Mouse (Mus musculus): ENCODE data around the gene Mfap3. TPM values are rescaled to one million over a fixed set of nuclear protein-coding genes. Genes with fewer than 3 reads are reported as not detected.
A peak's percentile ranks its signal among the peaks of the same experiment; 100 is the strongest.

Gene Mfap3
- polyA plus RNA-seq (2016; fragmentation: Nextera tagmentation; extraction: Ambion mirVana): 57.8 and 57.9 TPM in 2 replicates

DNA sequence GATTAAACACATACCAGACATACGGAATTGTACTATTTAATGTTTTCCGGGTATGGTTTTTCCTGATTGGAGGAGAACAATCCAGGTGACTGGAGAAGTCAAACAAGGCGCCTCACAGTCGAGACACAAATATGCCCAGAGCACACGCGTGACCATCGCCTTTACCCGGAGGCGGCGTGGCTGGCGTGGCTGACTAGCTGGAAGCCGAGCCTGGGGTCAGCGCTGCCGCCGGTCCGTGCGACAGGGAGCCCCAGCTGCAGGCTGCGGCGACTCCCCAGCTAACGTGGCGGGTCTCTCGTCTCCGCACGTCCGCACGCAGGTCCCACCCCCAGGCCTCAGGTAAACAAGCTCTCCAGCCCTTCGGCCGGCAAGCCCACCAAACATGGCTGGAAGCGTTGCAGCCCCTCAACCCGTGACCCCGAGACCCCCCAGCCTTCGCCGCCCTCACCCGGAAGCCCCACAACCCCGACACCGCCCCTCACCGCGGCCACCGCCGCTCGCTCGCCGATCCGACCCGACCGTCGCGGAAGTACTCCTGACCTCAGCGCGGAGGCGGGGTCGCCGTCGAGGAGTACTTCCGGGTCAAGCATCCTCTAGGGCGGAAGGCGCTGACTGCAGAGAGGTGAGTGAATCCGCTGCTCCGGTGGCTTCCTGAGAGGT, at the start of gene Mfap3, which contains the start of gene Fam114a2:
Mfap3 (plus strand) TSS at position 574 of the 660 bp plus-strand sequence.
Fam114a2 (minus strand) TSS at position 527 of the 660 bp plus-strand sequence.
- WGBS: under 1% methylated on average over 59 of the region's 59 CpGs
- Histone ChIP-seq H3K36me3 (peaks cover 34% of the 10 kb centered on the region), H3K27ac (replicated peaks) (peak within 1 kb of the TSS; percentile 93), H3K27me3 (ENCODE audit: low read depth, poor library complexity, severe bottlenecking) (no peaks in the 10 kb centered on the region), H3K4me1 (peaks cover 19% of the 10 kb centered on the region), H3K9me3 (replicated peaks) (no peaks in the 10 kb centered on the region), H3K4me3 (peak within 1 kb of the TSS; percentile 79)
- peak; percentile 94 for DNase-seq (ENCODE audit: low spot score)

DNA sequence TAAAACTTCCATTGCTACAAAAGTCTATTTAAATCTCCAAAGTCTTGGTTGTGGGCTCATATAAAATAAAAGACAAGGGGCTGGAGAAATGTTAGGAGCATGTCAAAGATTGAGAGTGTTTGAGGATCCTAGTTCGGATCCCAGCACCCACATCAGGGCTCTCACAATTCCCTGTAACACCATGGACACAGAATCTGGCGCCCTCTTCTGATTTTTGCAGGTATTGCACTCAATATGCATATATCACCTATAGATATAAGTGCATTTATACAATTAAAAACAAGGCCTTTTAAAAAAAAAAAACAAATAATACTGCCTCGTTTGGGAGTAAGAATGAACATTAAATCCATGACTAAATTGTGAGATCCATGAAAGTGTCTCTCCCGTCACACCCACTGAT, 49.8 kb upstream of the Mfap3 start:
- no peak overlapping the region for H3K27ac ChIP-seq (replicated peaks)
- H3K4me3 ChIP-seq: no peak overlapping the region
- DNase-seq (ENCODE audit: low spot score): no peak
- 0 out of 2 replicates have a peak, but pooled peaks cover 10% of the 10 kb centered on the region for H3K4me1 ChIP-seq
- H3K9me3 ChIP-seq (replicated peaks): no peaks in the 10 kb centered on the region
- H3K27me3 ChIP-seq (ENCODE audit: low read depth, poor library complexity, severe bottlenecking): no peaks in the 10 kb centered on the region
- WGBS: 72% methylated on average over 4 of the region's 4 CpGs
- no peaks in the 10 kb centered on the region for H3K36me3 ChIP-seq

DNA sequence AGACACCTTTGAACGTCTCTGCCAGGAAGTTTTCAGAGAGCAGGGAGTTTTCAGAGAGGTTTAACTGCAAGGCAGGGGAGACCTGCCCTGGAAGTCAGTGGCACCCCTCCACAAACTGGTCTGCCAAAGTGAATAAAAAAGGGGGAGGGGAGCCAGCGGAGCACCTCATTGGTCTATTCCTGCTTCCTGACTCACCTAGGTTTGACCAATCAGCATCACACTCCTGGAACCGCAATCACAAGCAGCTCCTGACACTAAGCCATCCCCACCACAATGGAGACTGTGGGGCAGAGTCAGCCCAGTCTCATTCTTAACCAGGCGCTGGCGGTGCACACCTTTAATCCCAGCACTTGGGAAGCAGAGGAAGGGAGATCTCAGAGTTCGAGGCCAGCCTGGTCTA, 48.4 kb upstream of the Mfap3 start:
- WGBS: 50% methylated on average over 6 of the region's 6 CpGs
- Histone ChIP-seq H3K27me3 (ENCODE audit: low read depth, poor library complexity, severe bottlenecking) (no peaks in the 10 kb centered on the region), H3K9me3 (replicated peaks) (no peaks in the 10 kb centered on the region), H3K27ac (replicated peaks) (no peak overlapping the region), H3K4me1 (peaks cover 18% of the 10 kb centered on the region), H3K4me3 (no peak overlapping the region), H3K36me3 (no peaks in the 10 kb centered on the region)
- no peak for DNase-seq (ENCODE audit: low spot score)

DNA sequence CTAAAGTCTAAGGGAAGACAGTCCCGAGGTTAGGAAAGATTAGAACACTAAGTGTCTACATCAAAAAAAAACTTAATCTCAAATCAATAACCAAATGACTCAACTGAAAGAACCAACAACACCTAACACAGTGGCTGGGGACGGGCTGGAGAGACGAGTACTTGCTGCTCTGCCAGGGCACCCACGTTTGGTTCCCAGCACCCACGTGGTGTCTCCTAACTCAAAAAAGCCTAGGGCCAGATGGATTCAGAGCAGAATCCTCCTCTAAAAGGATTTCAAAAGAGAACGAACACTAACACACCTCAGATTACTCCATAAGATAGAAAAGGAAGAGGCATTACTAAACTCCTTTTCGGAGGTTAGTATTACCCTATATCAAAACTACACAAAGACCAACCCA, 47.5 kb upstream of the Mfap3 start:
- no peak overlapping the region for H3K27ac ChIP-seq (replicated peaks)
- H3K36me3 ChIP-seq: no peaks in the 10 kb centered on the region
- H3K9me3 ChIP-seq (replicated peaks): no peaks in the 10 kb centered on the region
- no peak overlapping the region for H3K4me3 ChIP-seq
- H3K4me1 ChIP-seq: peaks cover 18% of the 10 kb centered on the region
- 83% methylated on average over 7 of the region's 7 CpGs for WGBS
- H3K27me3 ChIP-seq (ENCODE audit: low read depth, poor library complexity, severe bottlenecking): no peaks in the 10 kb centered on the region
- no peak for DNase-seq (ENCODE audit: low spot score)

DNA sequence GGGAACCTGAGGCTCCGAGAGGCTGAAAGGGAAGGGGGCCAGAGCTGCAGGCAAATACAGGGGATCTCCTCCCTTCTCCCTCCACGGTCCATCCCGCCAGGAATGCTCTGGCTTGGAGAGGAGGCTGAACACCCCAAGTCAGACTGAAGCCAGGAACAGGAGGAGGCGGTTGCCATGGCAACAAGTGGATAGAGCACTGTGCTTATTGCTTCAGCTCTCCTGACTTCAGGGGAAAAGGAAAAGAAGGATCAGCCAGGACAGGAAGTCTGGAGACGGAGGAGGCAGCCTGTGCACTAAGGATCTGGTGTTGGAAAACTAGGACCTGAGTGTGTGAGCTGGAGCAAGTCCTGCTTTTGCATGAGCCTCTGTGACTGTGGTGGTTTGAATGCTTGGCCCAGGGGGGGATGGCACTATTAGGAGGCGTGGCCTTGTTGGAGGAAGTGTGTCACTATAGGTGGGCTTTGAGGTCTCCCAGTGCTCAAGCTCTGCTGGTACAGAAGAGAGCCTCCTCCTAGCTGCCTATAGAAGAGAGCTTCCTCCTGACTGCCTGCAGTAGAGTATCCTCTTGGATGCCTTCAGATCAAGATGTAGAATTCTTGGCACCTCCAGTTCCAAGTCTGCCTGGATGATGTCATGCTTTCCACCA, 44.0 kb upstream of the Mfap3 start:
- Histone ChIP-seq H3K27ac (replicated peaks) (no peak overlapping the region), H3K27me3 (ENCODE audit: low read depth, poor library complexity, severe bottlenecking) (no peaks in the 10 kb centered on the region), H3K4me3 (no peak overlapping the region), H3K4me1 (peaks cover 14% of the 10 kb centered on the region), H3K9me3 (replicated peaks) (peaks cover 7% of the 10 kb centered on the region; the same call in 1 of the 2 replicates), H3K36me3 (peaks cover 12% of the 10 kb centered on the region)
- DNase-seq (ENCODE audit: low spot score): no peak
- WGBS: 64% methylated on average over 6 of the region's 6 CpGs

DNA sequence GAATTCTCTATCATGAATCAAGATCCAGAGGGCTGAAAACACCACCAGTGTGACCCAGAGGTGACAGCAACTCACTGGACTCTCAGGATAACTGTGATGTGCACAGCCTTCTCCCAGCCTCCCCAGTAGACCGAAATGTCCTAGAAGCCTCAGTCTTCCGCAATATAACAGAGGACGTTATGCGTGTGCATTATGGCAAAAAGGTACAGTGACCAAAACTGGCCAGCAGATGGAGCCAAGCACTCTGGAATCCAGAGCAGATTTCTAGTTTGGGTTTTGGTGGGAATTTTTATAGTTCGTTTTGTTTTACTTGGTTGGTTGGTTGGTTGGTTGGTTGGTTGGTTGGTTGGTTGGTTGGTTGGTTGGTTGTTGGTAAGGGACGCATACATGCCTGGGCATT, 43.3 kb upstream of the Mfap3 start:
- Histone ChIP-seq H3K4me1 (peaks cover 12% of the 10 kb centered on the region), H3K36me3 (peaks cover 19% of the 10 kb centered on the region), H3K4me3 (no peak overlapping the region), H3K27ac (replicated peaks) (no peak overlapping the region), H3K9me3 (replicated peaks) (peaks cover 11% of the 10 kb centered on the region; the same call in 1 of the 2 replicates), H3K27me3 (ENCODE audit: low read depth, poor library complexity, severe bottlenecking) (no peaks in the 10 kb centered on the region)
- 57% methylated on average over 6 of the region's 6 CpGs for WGBS
- DNase-seq (ENCODE audit: low spot score): peak; percentile 50

DNA sequence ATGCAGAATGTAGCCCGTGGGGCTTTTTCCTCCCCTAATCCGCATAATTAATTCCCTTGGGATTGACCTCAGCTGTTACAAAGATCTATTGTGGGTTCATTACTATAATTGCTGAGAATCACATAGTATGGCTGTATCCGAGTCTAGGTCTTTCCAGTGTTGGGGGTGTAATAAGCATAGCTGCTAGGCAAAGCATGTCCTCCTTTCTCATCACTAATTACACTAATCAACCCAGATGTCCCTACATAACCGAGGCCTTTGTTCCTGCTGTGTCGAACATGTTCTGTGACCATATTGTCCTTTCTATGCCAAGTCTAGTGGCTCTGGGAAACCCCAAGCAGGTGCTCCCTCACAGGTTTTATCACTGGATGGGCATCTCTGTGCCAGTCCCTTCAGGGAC, 40.4 kb upstream of the Mfap3 start:
- Histone ChIP-seq H3K9me3 (replicated peaks) (peaks cover 11% of the 10 kb centered on the region; the same call in 1 of the 2 replicates), H3K4me1 (peaks cover 9% of the 10 kb centered on the region), H3K27me3 (ENCODE audit: low read depth, poor library complexity, severe bottlenecking) (no peaks in the 10 kb centered on the region), H3K36me3 (peaks cover 47% of the 10 kb centered on the region), H3K27ac (replicated peaks) (no peak overlapping the region), H3K4me3 (no peak overlapping the region)
- DNase-seq (ENCODE audit: low spot score): no peak
- 94% methylated on average over 5 of the region's 5 CpGs for WGBS

DNA sequence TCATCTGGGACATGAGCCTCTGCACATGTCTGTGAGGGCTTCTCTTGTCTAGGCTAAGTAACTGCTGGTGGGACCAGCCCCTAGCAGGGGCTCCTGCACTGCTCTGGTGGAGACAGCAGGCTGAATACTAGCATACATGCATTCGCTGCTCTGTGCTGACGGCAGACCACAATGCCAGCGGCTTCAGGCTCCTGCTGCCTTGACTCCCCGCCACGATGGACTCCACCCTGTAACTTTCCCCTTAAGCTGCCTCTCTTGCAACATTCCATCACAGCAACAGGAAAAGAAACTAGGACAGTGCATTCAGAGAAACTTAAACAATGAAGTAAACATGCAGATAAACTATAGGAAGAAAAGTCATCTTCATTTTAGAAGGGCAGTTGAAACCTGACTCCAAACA, 30.0 kb upstream of the Mfap3 start:
- H3K36me3 ChIP-seq: peaks cover 83% of the 10 kb centered on the region
- DNase-seq (ENCODE audit: low spot score): no peak
- no peaks in the 10 kb centered on the region for H3K27me3 ChIP-seq (ENCODE audit: low read depth, poor library complexity, severe bottlenecking)
- WGBS: 85% methylated on average over 5 of the region's 5 CpGs
- no peak overlapping the region for H3K27ac ChIP-seq (replicated peaks)
- H3K9me3 ChIP-seq (replicated peaks): no peaks in the 10 kb centered on the region
- no peaks in the 10 kb centered on the region for H3K4me1 ChIP-seq
- no peak overlapping the region for H3K4me3 ChIP-seq

DNA sequence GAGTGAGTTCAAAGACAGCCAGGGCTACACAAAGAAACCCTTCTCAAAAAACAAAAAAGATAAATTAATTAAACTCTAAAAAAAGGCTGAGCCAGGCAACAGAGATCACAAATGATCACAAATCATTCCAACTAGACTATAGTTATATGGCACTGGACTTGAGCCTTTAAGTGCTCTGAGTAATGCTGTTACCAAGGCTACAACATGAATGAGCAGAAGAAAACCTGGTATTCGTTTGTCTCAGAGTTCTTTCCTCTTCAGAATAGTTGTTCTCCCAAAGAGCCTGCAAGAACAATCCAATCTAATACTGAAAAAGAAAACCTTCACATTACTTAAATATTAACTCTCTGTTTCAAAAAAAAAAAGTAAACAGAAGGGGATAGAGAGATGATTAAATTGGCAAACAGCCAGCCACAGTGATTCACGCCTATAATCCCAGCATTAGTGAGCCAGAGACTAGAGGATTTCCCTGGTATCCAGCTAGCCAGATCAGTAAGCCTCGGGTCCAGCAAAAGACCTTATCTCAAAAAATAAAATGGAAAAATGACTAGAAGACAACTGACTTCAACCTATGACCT, 21.9 kb upstream of the Mfap3 start:
- Histone ChIP-seq H3K4me3 (no peak overlapping the region), H3K27ac (replicated peaks) (no peak overlapping the region), H3K36me3 (peaks cover 93% of the 10 kb centered on the region), H3K9me3 (replicated peaks) (no peaks in the 10 kb centered on the region), H3K27me3 (ENCODE audit: low read depth, poor library complexity, severe bottlenecking) (no peaks in the 10 kb centered on the region), H3K4me1 (peaks cover 10% of the 10 kb centered on the region; the same call in 1 of the 2 replicates)
- 64% methylated on average over 3 of the region's 3 CpGs for WGBS
- DNase-seq (ENCODE audit: low spot score): no peak

DNA sequence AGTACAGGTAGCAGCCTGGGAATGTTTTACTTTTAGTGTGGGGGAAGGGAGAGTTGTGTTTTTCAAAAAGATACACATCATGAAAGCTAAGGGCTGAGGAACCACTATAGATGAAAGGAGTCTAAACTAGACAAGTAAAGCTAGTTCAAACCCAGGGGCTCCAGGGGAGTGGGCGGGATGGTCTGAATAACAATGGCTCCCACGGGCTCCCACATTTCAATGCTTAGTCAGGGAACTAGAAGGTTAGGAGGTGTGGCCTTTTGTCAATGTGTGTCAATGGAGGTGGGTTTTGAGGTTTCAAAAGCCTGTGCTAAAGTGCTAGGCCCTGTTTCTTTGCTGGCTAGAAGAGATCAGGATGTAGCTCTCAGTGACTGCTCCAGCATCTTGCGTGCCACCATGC, 20.8 kb upstream of the Mfap3 start:
- no peaks in the 10 kb centered on the region for H3K27me3 ChIP-seq (ENCODE audit: low read depth, poor library complexity, severe bottlenecking)
- H3K27ac ChIP-seq (replicated peaks): no peak overlapping the region
- H3K4me3 ChIP-seq: no peak overlapping the region
- DNase-seq (ENCODE audit: low spot score): no peak
- H3K4me1 ChIP-seq: peaks cover 10% of the 10 kb centered on the region; the same call in 1 of the 2 replicates
- 60% methylated on average over 3 of the region's 3 CpGs for WGBS
- no peaks in the 10 kb centered on the region for H3K9me3 ChIP-seq (replicated peaks)
- H3K36me3 ChIP-seq: peaks cover 93% of the 10 kb centered on the region

DNA sequence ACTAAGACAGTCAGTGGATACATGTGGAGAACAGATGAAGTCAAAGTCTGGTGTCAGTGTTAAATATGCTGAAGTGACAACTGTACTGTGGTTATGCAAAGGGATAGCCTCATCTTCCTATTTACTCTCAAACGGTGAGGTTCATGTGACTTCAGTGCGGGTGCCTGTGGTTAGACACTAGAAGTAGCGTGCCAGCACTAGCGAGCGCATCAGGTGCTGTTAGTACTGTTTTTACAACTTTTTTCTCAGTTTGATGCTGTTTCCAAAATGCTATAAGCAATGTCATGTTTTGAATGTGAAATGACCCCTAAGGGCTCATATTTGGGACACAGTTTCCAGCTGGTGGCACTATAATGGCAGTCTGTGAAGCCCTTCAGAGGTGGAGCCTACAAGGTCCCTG, 20.2 kb upstream of the Mfap3 start:
- WGBS: 95% methylated on average over 5 of the region's 5 CpGs
- no peak overlapping the region for H3K27ac ChIP-seq (replicated peaks)
- no peaks in the 10 kb centered on the region for H3K9me3 ChIP-seq (replicated peaks)
- no peak overlapping the region for H3K4me3 ChIP-seq
- H3K4me1 ChIP-seq: peaks cover 10% of the 10 kb centered on the region; the same call in 1 of the 2 replicates
- H3K27me3 ChIP-seq (ENCODE audit: low read depth, poor library complexity, severe bottlenecking): no peaks in the 10 kb centered on the region
- peaks cover 93% of the 10 kb centered on the region for H3K36me3 ChIP-seq
- no peak for DNase-seq (ENCODE audit: low spot score)

DNA sequence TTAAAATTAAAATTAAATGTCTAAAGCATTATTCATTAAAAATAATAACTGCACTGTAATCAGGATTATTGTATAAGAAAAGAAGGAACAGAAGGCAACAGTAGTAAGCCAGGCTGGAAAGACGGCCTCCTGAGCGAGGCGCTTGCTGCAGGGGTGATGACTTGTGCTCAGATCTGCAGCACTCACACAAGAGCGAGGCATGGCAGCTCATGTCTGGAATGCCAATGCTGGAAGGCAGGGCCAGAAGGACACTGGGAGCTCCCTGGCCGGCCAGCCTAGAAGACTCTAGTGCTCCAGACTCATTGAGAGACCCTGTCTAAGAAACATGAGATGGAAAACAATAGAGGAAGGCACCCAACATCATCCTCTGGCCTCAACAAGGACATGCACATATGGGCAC, 15.3 kb upstream of the Mfap3 start:
- no peak overlapping the region for H3K27ac ChIP-seq (replicated peaks)
- no peak overlapping the region for H3K4me3 ChIP-seq
- H3K9me3 ChIP-seq (replicated peaks): no peaks in the 10 kb centered on the region
- 90% methylated on average over 5 of the region's 5 CpGs for WGBS
- DNase-seq (ENCODE audit: low spot score): no peak
- H3K36me3 ChIP-seq: peaks cover 96% of the 10 kb centered on the region
- no peaks in the 10 kb centered on the region for H3K27me3 ChIP-seq (ENCODE audit: low read depth, poor library complexity, severe bottlenecking)
- peaks cover 15% of the 10 kb centered on the region for H3K4me1 ChIP-seq

DNA sequence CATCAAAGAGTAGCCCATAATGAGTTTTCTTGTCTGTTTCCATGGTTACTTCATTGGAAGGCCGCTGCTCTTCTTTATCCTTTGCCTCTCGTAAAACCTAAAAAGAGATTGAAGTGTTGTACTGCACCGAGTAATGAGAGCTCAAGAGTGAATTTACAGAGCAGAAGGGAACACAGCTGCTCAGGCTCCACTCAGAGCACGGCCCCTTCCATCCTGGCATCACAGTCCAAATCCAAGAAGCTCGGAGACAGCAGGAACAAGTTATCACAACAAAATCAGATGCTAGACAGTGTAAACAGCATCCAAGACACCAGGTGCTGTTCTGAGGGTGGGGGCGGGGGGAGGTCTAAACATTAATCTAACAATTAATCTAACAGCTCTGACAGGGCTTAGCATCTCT, 11.6 kb upstream of the Mfap3 start:
- peak overlapping the region; percentile 49; the same call in 1 of the 2 replicates for H3K27ac ChIP-seq (replicated peaks)
- DNase-seq (ENCODE audit: low spot score): no peak
- H3K27me3 ChIP-seq (ENCODE audit: low read depth, poor library complexity, severe bottlenecking): no peaks in the 10 kb centered on the region
- peaks cover 15% of the 10 kb centered on the region for H3K4me1 ChIP-seq
- WGBS: 40% methylated on average over 6 of the region's 6 CpGs
- H3K9me3 ChIP-seq (replicated peaks): no peaks in the 10 kb centered on the region
- no peak overlapping the region for H3K4me3 ChIP-seq
- peaks cover 95% of the 10 kb centered on the region for H3K36me3 ChIP-seq
